Mouse (Mus musculus): ENCODE data around the gene Map3k21. TPM values are rescaled to one million over a fixed set of nuclear protein-coding genes. Genes with fewer than 3 reads are reported as not detected.

Map3k21 gene
- total and polyA plus RNA-seq, 3 experiments, result not detected

DNA sequence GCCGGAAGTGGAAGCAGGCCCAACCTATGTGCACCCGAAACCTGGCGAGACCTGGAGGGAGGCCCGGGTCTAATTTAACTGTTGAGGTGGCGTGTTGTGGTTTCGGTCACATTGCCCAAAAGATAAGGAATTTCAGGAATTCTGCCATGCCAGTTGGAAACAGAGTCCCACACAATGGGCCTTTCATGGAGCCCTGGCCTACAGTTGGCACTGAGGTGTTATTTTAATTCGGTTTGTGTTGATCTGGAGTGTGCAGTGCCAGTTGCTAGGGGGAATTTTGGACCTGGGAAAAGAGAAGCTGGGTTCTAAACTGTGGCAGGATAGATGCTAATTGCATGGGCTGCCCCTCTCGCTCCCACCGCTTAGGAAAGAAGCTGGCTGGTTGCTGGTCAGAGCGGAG is 10.0 kb downstream of the Map3k21 start:
- in situ Hi-C loops (cut with MboI; ENCODE audit: low pct_ligation_motif_present, low pct_unique_long_range_greater_than_20kb, low sequenced_read_pairs) (no loop called here), dilution Hi-C loops (cut with MboI; ENCODE audit: extremely low pct_ligation_motif_present, extremely low pct_unique_long_range_greater_than_20kb, low sequenced_read_pairs) (no loop called here)
- Histone ChIP-seq H3K79me2 (replicated peaks; ENCODE audit: control insufficient read depth, extremely low read depth, insufficient read depth, poor library complexity, severe bottlenecking) (no peaks in the 10 kb centered on the region), H3K36me3 (replicated peaks in 1 of 2; ENCODE audit: control insufficient read depth in 1 of 2, insufficient read depth in 1 of 2, low read length in 1 of 2) (no peaks in the 10 kb centered on the region), H3K4me3 (replicated peaks in 1 of 3; ENCODE audit: low read depth in 2 of 3, low read length in 2 of 3, poor library complexity in 1 of 3) (no peak overlapping the region), H3K27ac (ENCODE audit: insufficient read depth, low read depth) (no peak overlapping the region), H3K9ac (ENCODE audit: insufficient read depth, low read depth) (no peak overlapping the region), H3K9me3 (replicated peaks; ENCODE audit: low read length) (no peaks in the 10 kb centered on the region), H3K4me2 (ENCODE audit: insufficient read depth, low read depth, poor library complexity, severe bottlenecking) (no peak overlapping the region), H3K4me1 (ENCODE audit: control insufficient read depth in 1 of 2, insufficient read depth in 2 of 2) (no peaks in the 10 kb centered on the region), H3K27me3 (replicated peaks) (peaks cover 65% of the 10 kb centered on the region)
- TF ChIP-seq MAX (IDR thresholded peaks at IDR 0.05; ENCODE audit: low read length) (no peak), HCFC1 (IDR thresholded peaks at IDR 0.05; ENCODE audit: low read depth, low read length) (no peak), POLR2A (IDR thresholded peaks at IDR 0.05; ENCODE audit: low read depth, low read length) (no peak), ETS1 (conservative IDR thresholded peaks at IDR 0.05; ENCODE audit: low read depth, low read length) (no peak), CTCF (conservative IDR thresholded peaks at IDR 0.05 in 1 of 2, IDR thresholded peaks at IDR 0.05 in 1 of 2; ENCODE audit: low read depth in 2 of 2, low read length in 2 of 2) (no peak), ZKSCAN1 (IDR thresholded peaks at IDR 0.05; ENCODE audit: borderline replicate concordance, low read depth, low read length) (no peak), SIN3A (IDR thresholded peaks at IDR 0.05; ENCODE audit: low read length) (no peak), MYC (IDR thresholded peaks at IDR 0.05; ENCODE audit: low read depth, low read length) (no peak), POLR2AphosphoS2 (IDR thresholded peaks at IDR 0.05; ENCODE audit: low read depth, low read length) (no peak), ZMIZ1 (IDR thresholded peaks at IDR 0.05; ENCODE audit: low read depth, low read length) (no peak), UBTF (IDR thresholded peaks at IDR 0.05; ENCODE audit: low read depth, low read length) (no peak)
- no peak for DNase-seq (ENCODE audit: extremely low read depth)

DNA sequence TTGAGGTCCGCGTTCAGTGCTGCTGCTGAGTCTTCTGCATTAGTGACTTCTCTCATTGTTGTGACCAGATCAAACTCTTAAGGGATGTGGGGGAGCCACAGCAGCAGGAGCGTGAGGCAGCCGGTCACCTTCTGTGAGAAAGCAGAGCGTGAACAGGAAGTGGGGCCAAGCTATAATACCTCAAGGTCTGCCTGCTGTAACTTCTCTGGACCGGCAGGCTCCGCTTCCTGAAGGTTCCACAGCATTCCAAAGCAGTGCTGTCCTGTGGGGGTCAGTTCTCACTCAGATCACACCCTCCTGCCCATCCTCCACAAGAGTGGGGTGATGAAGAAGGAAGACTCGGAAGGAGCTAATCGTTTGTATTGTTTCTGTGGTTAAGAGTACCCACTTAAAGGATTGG is 10.5 kb downstream of the Map3k21 start:
- dilution Hi-C loops (cut with MboI; ENCODE audit: extremely low pct_ligation_motif_present, extremely low pct_unique_long_range_greater_than_20kb, low sequenced_read_pairs), result no loop called here
- no peak overlapping the region for H3K4me2 ChIP-seq (ENCODE audit: insufficient read depth, low read depth, poor library complexity, severe bottlenecking)

DNA sequence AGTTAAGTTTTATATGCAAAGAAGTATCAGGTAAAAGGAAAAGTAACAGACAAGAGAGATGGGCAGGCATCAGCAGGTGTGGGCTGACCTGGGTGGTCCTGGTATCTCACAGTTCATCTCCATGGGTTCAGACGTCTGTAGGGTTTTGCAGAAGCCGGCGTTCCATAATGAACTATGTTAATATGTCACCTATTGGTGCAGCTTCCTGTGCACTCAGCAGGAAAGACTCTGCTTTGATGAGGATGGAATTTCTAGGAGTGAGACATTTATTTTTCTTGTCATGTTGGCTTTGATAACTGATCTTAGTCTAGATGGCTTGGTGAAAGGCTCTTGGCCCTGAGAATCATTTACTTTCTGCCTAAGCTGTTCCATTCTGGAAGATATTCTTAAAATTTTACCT is 12.1 kb downstream of the Map3k21 start:
- dilution Hi-C loops (cut with MboI; ENCODE audit: extremely low pct_ligation_motif_present, extremely low pct_unique_long_range_greater_than_20kb, low sequenced_read_pairs), result no loop called here
- Histone ChIP-seq H3K4me1 (ENCODE audit: control insufficient read depth in 1 of 2, insufficient read depth in 2 of 2) (no peaks in the 10 kb centered on the region), H3K9me3 (replicated peaks; ENCODE audit: low read length) (no peaks in the 10 kb centered on the region), H3K9ac (ENCODE audit: insufficient read depth, low read depth) (no peak overlapping the region), H3K79me2 (replicated peaks; ENCODE audit: control insufficient read depth, extremely low read depth, insufficient read depth, poor library complexity, severe bottlenecking) (no peaks in the 10 kb centered on the region), H3K36me3 (replicated peaks in 1 of 2; ENCODE audit: control insufficient read depth in 1 of 2, insufficient read depth in 1 of 2, low read length in 1 of 2) (no peaks in the 10 kb centered on the region), H3K27ac (ENCODE audit: insufficient read depth, low read depth) (no peak overlapping the region), H3K4me2 (ENCODE audit: insufficient read depth, low read depth, poor library complexity, severe bottlenecking) (no peak overlapping the region), H3K4me3 (replicated peaks in 1 of 3; ENCODE audit: low read depth in 2 of 3, low read length in 2 of 3, poor library complexity in 1 of 3) (no peak overlapping the region), H3K27me3 (replicated peaks) (peaks cover 66% of the 10 kb centered on the region)
- in situ Hi-C loops (cut with MboI; ENCODE audit: low pct_ligation_motif_present, low pct_unique_long_range_greater_than_20kb, low sequenced_read_pairs), result no loop called here
- DNase-seq (ENCODE audit: extremely low read depth), result no peak
- TF ChIP-seq NELFE (IDR thresholded peaks at IDR 0.05; ENCODE audit: low read depth, low read length) (no peak), MXI1 (IDR thresholded peaks at IDR 0.05; ENCODE audit: low read depth, low read length) (no peak), BHLHE40 (IDR thresholded peaks at IDR 0.05; ENCODE audit: low read depth, low read length) (no peak), MAZ (IDR thresholded peaks at IDR 0.05; ENCODE audit: low read depth, low read length) (no peak), GABPA (IDR thresholded peaks at IDR 0.05; ENCODE audit: insufficient replicate concordance, low read depth, low read length) (no peak), JUND (conservative IDR thresholded peaks at IDR 0.05; ENCODE audit: low read depth, low read length) (no peak), RAD21 (IDR thresholded peaks at IDR 0.05; ENCODE audit: low read depth, low read length) (no peak), KAT2A (IDR thresholded peaks at IDR 0.05; ENCODE audit: insufficient replicate concordance, low read length) (no peak), POLR2AphosphoS2 (IDR thresholded peaks at IDR 0.05; ENCODE audit: low read depth, low read length) (no peak), CHD2 (IDR thresholded peaks at IDR 0.05; ENCODE audit: low read length) (no peak), UBTF (IDR thresholded peaks at IDR 0.05; ENCODE audit: low read depth, low read length) (no peak), MEF2A (IDR thresholded peaks at IDR 0.05; ENCODE audit: borderline replicate concordance, low read depth, low read length) (no peak), SIN3A (IDR thresholded peaks at IDR 0.05; ENCODE audit: low read length) (no peak), NRF1 (IDR thresholded peaks at IDR 0.05; ENCODE audit: low read depth, low read length) (no peak), PAX5 (IDR thresholded peaks at IDR 0.05; ENCODE audit: low read length) (no peak)

More for the DNA sequence above, 10.5 kb downstream of the Map3k21 start:
- Histone ChIP-seq H3K9ac (ENCODE audit: insufficient read depth, low read depth) (no peak overlapping the region), H3K27ac (ENCODE audit: insufficient read depth, low read depth) (no peak overlapping the region), H3K4me3 (replicated peaks in 1 of 3; ENCODE audit: low read depth in 2 of 3, low read length in 2 of 3, poor library complexity in 1 of 3) (no peak overlapping the region), H3K27me3 (replicated peaks) (peaks cover 67% of the 10 kb centered on the region), H3K36me3 (replicated peaks in 1 of 2; ENCODE audit: control insufficient read depth in 1 of 2, insufficient read depth in 1 of 2, low read length in 1 of 2) (no peaks in the 10 kb centered on the region), H3K79me2 (replicated peaks; ENCODE audit: control insufficient read depth, extremely low read depth, insufficient read depth, poor library complexity, severe bottlenecking) (no peaks in the 10 kb centered on the region), H3K4me1 (ENCODE audit: control insufficient read depth in 1 of 2, insufficient read depth in 2 of 2) (no peaks in the 10 kb centered on the region), H3K9me3 (replicated peaks; ENCODE audit: low read length) (no peaks in the 10 kb centered on the region)
- DNase-seq (ENCODE audit: extremely low read depth), result no peak
- in situ Hi-C loops (cut with MboI; ENCODE audit: low pct_ligation_motif_present, low pct_unique_long_range_greater_than_20kb, low sequenced_read_pairs), result no loop called here
- TF ChIP-seq TBP (conservative IDR thresholded peaks at IDR 0.05; ENCODE audit: low read depth, low read length), result no peak
- TF ChIP-seq ZMIZ1 (IDR thresholded peaks at IDR 0.05; ENCODE audit: low read depth, low read length), result no peak
- no peak for TF ChIP-seq JUND (conservative IDR thresholded peaks at IDR 0.05; ENCODE audit: low read depth, low read length)
- no peak for TF ChIP-seq MEF2A (IDR thresholded peaks at IDR 0.05; ENCODE audit: borderline replicate concordance, low read depth, low read length)
- TF ChIP-seq KAT2A (IDR thresholded peaks at IDR 0.05; ENCODE audit: insufficient replicate concordance, low read length), result no peak
- TF ChIP-seq MYC (IDR thresholded peaks at IDR 0.05; ENCODE audit: low read depth, low read length), result no peak
- TF ChIP-seq CTCF (conservative IDR thresholded peaks at IDR 0.05 in 1 of 2, IDR thresholded peaks at IDR 0.05 in 1 of 2; ENCODE audit: low read depth in 2 of 2, low read length in 2 of 2), result no peak
- TF ChIP-seq JUN (IDR thresholded peaks at IDR 0.05; ENCODE audit: insufficient read depth, low read depth, low read length), result no peak
- no peak for TF ChIP-seq TCF12 (IDR thresholded peaks at IDR 0.05; ENCODE audit: low read depth, low read length)
- no peak for TF ChIP-seq GABPA (IDR thresholded peaks at IDR 0.05; ENCODE audit: insufficient replicate concordance, low read depth, low read length)
- TF ChIP-seq UBTF (IDR thresholded peaks at IDR 0.05; ENCODE audit: low read depth, low read length), result no peak
- no peak for TF ChIP-seq SMC3 (IDR thresholded peaks at IDR 0.05; ENCODE audit: low read depth, low read length)
